Mouse (Mus musculus) CH12.LX (cell line): ENCODE data around the gene Adgrb3. TPM values are rescaled to one million over a fixed set of nuclear protein-coding genes. Genes with fewer than 3 reads are reported as not detected.

ENCODE experiments used
- DNase-seq: peaks from one replicate; pipeline ENCODE4 v3.0.0-alpha.2; 2013; ENCODE audit errors: extremely low read depth
- H3K27ac ChIP-seq: 2 replicates; pipeline ENCODE4 v1.5.1; 2012; ENCODE audit warnings: low read depth, mild to moderate bottlenecking, control low read depth, moderate library complexity; ENCODE audit not compliant: insufficient read depth
- H3K27me3 ChIP-seq: replicated peaks from 2 replicates; pipeline ENCODE3; 2012; ENCODE audit warnings: inconsistent platforms
- H3K36me3 ChIP-seq, 2 experiments: replicated peaks in 1 of 2; 2 replicates each; pipeline versions ENCODE3 to v1.6.1; 2012; ENCODE audit warnings: inconsistent platforms in 1 of 2, low read length in 1 of 2, mild to moderate bottlenecking in 1 of 2, mixed read lengths in 1 of 2, moderate library complexity in 1 of 2; ENCODE audit not compliant: control insufficient read depth in 1 of 2, insufficient read depth in 1 of 2
- H3K4me1 ChIP-seq, 2 experiments: 2 replicates each; pipeline ENCODE4 v1.6.1; 2012; ENCODE audit warnings: inconsistent platforms in 1 of 2, moderate library complexity in 1 of 2; ENCODE audit not compliant: insufficient read depth in 2 of 2, control insufficient read depth in 1 of 2
- H3K4me2 ChIP-seq: 2 replicates; pipeline ENCODE4 v1.6.1; 2012; ENCODE audit warnings: low read depth, mild to moderate bottlenecking, control low read depth; ENCODE audit not compliant: poor library complexity, insufficient read depth, severe bottlenecking
- H3K4me3 ChIP-seq, 3 experiments: fragments of 150-350 bp in 1 of 3; sonication (generic) in 1 of 3; replicated peaks in 1 of 3; 2 replicates each; pipeline versions ENCODE3 to v1.5.1; 2011 to 2012; ENCODE audit warnings: low read depth in 2 of 3, low read length in 2 of 3, mild to moderate bottlenecking in 2 of 3, moderate library complexity in 2 of 3, control low read depth in 1 of 3, improper control_type of control experiment in 1 of 3, inconsistent platforms in 1 of 3, mixed read lengths in 1 of 3; ENCODE audit not compliant: poor library complexity in 1 of 3
- H3K79me2 ChIP-seq: replicated peaks from 2 replicates; pipeline ENCODE4 v1.6.1; 2012; ENCODE audit warnings: mild to moderate bottlenecking, moderate library complexity; ENCODE audit not compliant: control insufficient read depth, poor library complexity, insufficient read depth, severe bottlenecking; ENCODE audit errors: extremely low read depth
- H3K9ac ChIP-seq: 2 replicates; pipeline ENCODE4 v1.6.1; 2012; ENCODE audit warnings: low read depth, mild to moderate bottlenecking, control low read depth, moderate library complexity; ENCODE audit not compliant: insufficient read depth
- H3K9me3 ChIP-seq: replicated peaks from 2 replicates; pipeline ENCODE3; 2012; ENCODE audit warnings: low read length, inconsistent platforms, mixed read lengths
- BHLHE40 ChIP-seq: IDR thresholded peaks from 2 replicates; pipeline ENCODE4 v1.6.1; 2011; ENCODE audit warnings: mild to moderate bottlenecking, low read depth, low read length, improper control_type of control experiment
- E2F4 ChIP-seq: IDR thresholded peaks from 2 replicates; pipeline ENCODE4 v1.6.1; 2011; ENCODE audit warnings: low read depth, low read length, improper control_type of control experiment; ENCODE audit not compliant: insufficient replicate concordance
- ELF1 ChIP-seq: IDR thresholded peaks from 2 replicates; pipeline ENCODE4 v1.6.1; 2014; ENCODE audit warnings: low read depth, mild to moderate bottlenecking, inconsistent platforms, low read length, improper control_type of control experiment
- ETS1 ChIP-seq: conservative IDR thresholded peaks from 2 replicates; pipeline ENCODE4 v1.6.1; 2012; ENCODE audit warnings: low read depth, mild to moderate bottlenecking, inconsistent platforms, low read length, improper control_type of control experiment, moderate library complexity
- HCFC1 ChIP-seq: IDR thresholded peaks from 2 replicates; pipeline ENCODE4 v1.6.1; 2012; ENCODE audit warnings: low read depth, mild to moderate bottlenecking, inconsistent platforms, low read length, improper control_type of control experiment
- KAT2A ChIP-seq: IDR thresholded peaks from 2 replicates; pipeline ENCODE4 v1.6.1; 2012; ENCODE audit warnings: low read length, improper control_type of control experiment, inconsistent platforms; ENCODE audit not compliant: insufficient replicate concordance
- MAFK ChIP-seq: IDR thresholded peaks from 2 replicates; pipeline ENCODE4 v1.6.1; 2011; ENCODE audit warnings: low read length, improper control_type of control experiment; ENCODE audit not compliant: insufficient replicate concordance
- MXI1 ChIP-seq: IDR thresholded peaks from 2 replicates; pipeline ENCODE4 v1.6.1; 2011; ENCODE audit warnings: mild to moderate bottlenecking, low read depth, low read length, improper control_type of control experiment
- NRF1 ChIP-seq: IDR thresholded peaks from 2 replicates; pipeline ENCODE4 v1.6.1; 2014; ENCODE audit warnings: low read depth, mild to moderate bottlenecking, inconsistent platforms, low read length, improper control_type of control experiment, moderate library complexity
- PAX5 ChIP-seq: IDR thresholded peaks from 2 replicates; pipeline ENCODE4 v1.6.1; 2012; ENCODE audit warnings: low read length, inconsistent platforms, mixed read lengths
- POLR2AphosphoS2 ChIP-seq: IDR thresholded peaks from 2 replicates; pipeline ENCODE4 v1.6.1; 2011; ENCODE audit warnings: low read depth, low read length, improper control_type of control experiment
- SIN3A ChIP-seq: IDR thresholded peaks from 2 replicates; pipeline ENCODE4 v1.6.1; 2012; ENCODE audit warnings: low read length, improper control_type of control experiment, inconsistent platforms
- SMC3 ChIP-seq: IDR thresholded peaks from 2 replicates; pipeline ENCODE4 v1.6.1; 2011; ENCODE audit warnings: low read depth, low read length, improper control_type of control experiment
- UBTF ChIP-seq: IDR thresholded peaks from 2 replicates; pipeline ENCODE4 v1.6.1; 2012; ENCODE audit warnings: low read depth, mild to moderate bottlenecking, inconsistent platforms, low read length, improper control_type of control experiment, moderate library complexity
- USF1 ChIP-seq: IDR thresholded peaks from 2 replicates; pipeline ENCODE4 v1.6.1; 2014; ENCODE audit warnings: low read depth, mild to moderate bottlenecking, inconsistent platforms, low read length, improper control_type of control experiment
- USF2 ChIP-seq: conservative IDR thresholded peaks from 2 replicates; pipeline ENCODE4 v1.6.1; 2011; ENCODE audit warnings: low read depth, low read length, improper control_type of control experiment
- ZNF384 ChIP-seq: IDR thresholded peaks from 2 replicates; pipeline ENCODE4 v1.6.1; 2012; ENCODE audit warnings: low read depth, low read length, improper control_type of control experiment, inconsistent platforms
- dilution Hi-C: fragments of 300-500 bp; cut with MboI; formaldehyde crosslinking; loops from 2 replicates; pipeline ENCODE4 v1.14.3; 2020; ENCODE audit warnings: low sequenced_read_pairs; ENCODE audit not compliant: extremely low pct_unique_long_range_greater_than_20kb, extremely low pct_ligation_motif_present
- in situ Hi-C: fragments of 300-500 bp; cut with MboI; formaldehyde crosslinking; loops from 3 replicates; pipeline ENCODE4 v1.14.3; 2019; ENCODE audit warnings: low sequenced_read_pairs, low pct_ligation_motif_present, low pct_unique_long_range_greater_than_20kb, mixed read lengths
- polyA plus RNA-seq: library from polyadenylated mRNA; unstranded; fragments of >175 nt; gene quantifications from 2 replicates; pipeline ENCODE4 v1.2.1, GENCODE M21; 2012; ENCODE audit warnings: low read depth; ENCODE audit not compliant: insufficient read length
- total RNA-seq, 2 experiments: library from RNA; depleted of rRNA; stranded (reverse); fragments of 300-350 nt in 1 of 2; fragments of >200 nt in 1 of 2; gene quantifications; 2 replicates each; pipeline ENCODE4 v1.2.3; 2012 to 2014

The Adgrb3 gene
- total and polyA plus RNA-seq, 3 experiments = not detected

GRCm38 (mm10) chr1:25163561-25163960 lies 665.9 kb downstream of the Adgrb3 start:
- H3K9ac ChIP-seq = no peak overlapping the region
- H3K27me3 ChIP-seq = no peaks in the 10 kb centered on the region
- peaks cover 48% of the 10 kb centered on the region for H3K9me3 ChIP-seq
- H3K4me2 ChIP-seq = no peak overlapping the region
- DNase-seq = no peak
- no peak overlapping the region for H3K4me3 ChIP-seq
- H3K79me2 ChIP-seq = no peaks in the 10 kb centered on the region
- dilution Hi-C loops (no loop called here), in situ Hi-C loops (no loop called here)
- H3K36me3 ChIP-seq = no peaks in the 10 kb centered on the region
- no peak overlapping the region for H3K27ac ChIP-seq
- H3K4me1 ChIP-seq = no peaks in the 10 kb centered on the region
- TF ChIP-seq E2F4 = no peak
- TF ChIP-seq ELF1 = no peak
- TF ChIP-seq MAFK = no peak
- no peak for TF ChIP-seq ZNF384
- TF ChIP-seq BHLHE40 = no peak
- TF ChIP-seq UBTF = no peak
- TF ChIP-seq MXI1 = no peak
- TF ChIP-seq HCFC1 = no peak
- TF ChIP-seq POLR2AphosphoS2 = no peak
- TF ChIP-seq PAX5 = no peak
- no peak for TF ChIP-seq USF2
- TF ChIP-seq KAT2A = no peak

- in situ Hi-C loops = no loop called here
- Histone ChIP-seq H3K27me3 (no peaks in the 10 kb centered on the region), H3K9me3 (peaks cover 24% of the 10 kb centered on the region), H3K27ac (no peak overlapping the region), H3K4me1 (no peaks in the 10 kb centered on the region), H3K9ac (no peak overlapping the region), H3K79me2 (no peaks in the 10 kb centered on the region), H3K36me3 (no peaks in the 10 kb centered on the region), H3K4me2 (no peak overlapping the region), H3K4me3 (no peak overlapping the region)
- DNase-seq = no peak
- TF ChIP-seq ZNF384 (no peak), MXI1 (no peak), SMC3 (no peak), SIN3A (no peak), ETS1 (no peak), USF1 (no peak), NRF1 (no peak)
- dilution Hi-C loops = no loop called here
Observed at GRCm38 (mm10) chr1:25146206-25146605, 683.3 kb downstream of the Adgrb3 start.
